Mouse (Mus musculus) inflammation-experienced regulatory T-cells, adult 6 months (primary cell): ENCODE measurements around the gene Foxj3. TPM values are rescaled to one million over a fixed set of nuclear protein-coding genes. Genes with fewer than 3 reads are reported as not detected.
A peak's percentile ranks its signal among the peaks of the same experiment; 100 is the strongest.

Experiments used
- ATAC-seq: one replicate; pipeline ENCODE4 v1.8.0; 2017
- polyA plus RNA-seq, 3 experiments: library from polyadenylated mRNA; unstranded; fragments of 100-300 nt; shearing (Covaris generic); gene quantifications; one replicate each; pipeline ENCODE4 v1.2.1; 2017

Gene Foxj3
- polyA plus RNA-seq, 3 experiments from 2014 or later, result 11.2 to 16.4 (median 12.4) TPM

DNA sequence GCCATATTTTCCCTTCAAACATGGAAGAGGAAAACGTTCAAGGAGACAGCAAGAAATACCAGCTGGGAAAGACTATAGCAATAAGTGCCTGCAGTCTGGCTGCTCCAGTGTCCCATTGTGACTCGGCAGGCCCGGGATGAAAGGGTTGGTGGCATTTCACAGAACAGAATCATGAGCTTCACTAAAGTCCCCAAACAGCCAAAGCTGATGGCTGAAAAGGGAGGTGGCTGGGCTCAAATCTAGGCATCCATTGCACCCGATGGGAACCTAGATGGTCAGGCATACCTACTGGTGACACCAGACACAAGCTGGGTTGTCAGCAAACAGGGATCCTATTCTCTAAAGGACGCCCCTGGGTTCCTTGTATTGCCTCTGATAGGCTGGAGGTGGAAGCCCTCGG lies 101.1 kb downstream of the Foxj3 start:
- no peak for ATAC-seq

GRCm38 (mm10) chr4:119638656-119639055 lies 101.9 kb downstream of the Foxj3 start:
- no peak for ATAC-seq

DNA sequence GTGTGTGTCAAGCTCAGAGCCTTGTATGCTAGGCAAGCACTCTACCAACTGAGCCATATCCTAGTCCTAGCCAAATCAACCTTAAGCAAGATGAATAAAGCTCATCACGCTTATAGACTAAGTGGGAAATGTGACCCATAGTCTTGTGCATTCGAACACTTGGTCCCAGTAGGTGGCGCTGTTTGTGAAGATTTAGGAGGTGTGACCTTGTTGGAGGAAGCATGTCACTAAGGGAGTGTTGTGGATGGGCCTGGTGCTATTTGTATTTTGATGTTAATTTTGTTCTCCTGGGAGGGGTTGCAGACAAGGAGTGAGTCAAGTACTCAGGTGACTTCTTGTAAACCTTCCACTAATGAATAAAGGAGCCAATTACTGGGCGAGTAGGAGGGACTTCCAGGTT lies 105.9 kb downstream of the Foxj3 start:
- ATAC-seq, result no peak

- ATAC-seq, result no peak
These were observed 120.2 kb downstream of the Foxj3 start for GRCm38 (mm10) chr4:119657011-119657410.

- ATAC-seq, result no peak
These were observed 121.4 kb downstream of the Foxj3 start for GRCm38 (mm10) chr4:119658246-119658645.

- no peak for ATAC-seq
These were observed 121.9 kb downstream of the Foxj3 start, which contains the start of gene Guca2b for GRCm38 (mm10) chr4:119658731-119659130. Guca2b (minus strand) TSS chr4:119658954.

- no peak for ATAC-seq
These were observed 123.2 kb downstream of the Foxj3 start for GRCm38 (mm10) chr4:119660007-119660406.

DNA sequence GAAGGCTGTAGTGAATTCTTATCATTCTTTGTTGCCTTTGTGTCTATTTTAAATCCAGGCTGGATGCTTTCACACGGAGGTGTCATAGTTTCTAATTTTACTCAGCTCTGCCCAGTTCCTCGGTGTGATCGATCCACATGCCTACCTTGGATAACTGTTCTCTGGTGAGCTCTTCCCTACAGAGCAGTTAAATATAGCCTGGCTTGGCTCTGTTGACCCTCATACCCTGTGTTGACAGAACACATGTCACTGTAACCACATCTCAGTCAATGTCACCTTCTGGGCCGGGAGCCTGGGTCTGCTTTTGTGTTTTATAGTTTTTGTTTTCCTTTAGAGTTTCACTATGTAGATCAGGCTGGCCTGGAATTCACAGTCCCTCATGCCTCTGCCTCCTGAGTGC lies 125.3 kb downstream of the Foxj3 start:
- no peak for ATAC-seq

DNA sequence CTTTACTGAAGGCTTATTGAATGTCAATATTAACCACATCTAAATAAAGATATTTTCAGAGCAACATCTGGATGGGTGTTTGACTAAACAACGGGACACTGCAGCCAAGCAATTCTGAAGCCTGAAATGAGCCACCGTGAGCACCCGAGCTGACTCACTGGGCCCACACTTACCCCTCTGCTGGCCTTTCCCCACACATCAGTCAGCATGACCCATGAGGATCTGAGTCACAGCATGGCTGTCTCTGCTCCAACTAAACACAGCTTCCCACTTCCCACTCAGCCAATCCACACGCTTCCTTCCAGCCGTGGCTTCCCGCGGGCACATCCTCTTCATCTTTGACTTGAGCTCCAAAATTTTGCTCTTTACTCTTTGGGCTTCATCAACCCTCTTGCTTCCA lies 126.2 kb downstream of the Foxj3 start:
- ATAC-seq, result no peak

DNA sequence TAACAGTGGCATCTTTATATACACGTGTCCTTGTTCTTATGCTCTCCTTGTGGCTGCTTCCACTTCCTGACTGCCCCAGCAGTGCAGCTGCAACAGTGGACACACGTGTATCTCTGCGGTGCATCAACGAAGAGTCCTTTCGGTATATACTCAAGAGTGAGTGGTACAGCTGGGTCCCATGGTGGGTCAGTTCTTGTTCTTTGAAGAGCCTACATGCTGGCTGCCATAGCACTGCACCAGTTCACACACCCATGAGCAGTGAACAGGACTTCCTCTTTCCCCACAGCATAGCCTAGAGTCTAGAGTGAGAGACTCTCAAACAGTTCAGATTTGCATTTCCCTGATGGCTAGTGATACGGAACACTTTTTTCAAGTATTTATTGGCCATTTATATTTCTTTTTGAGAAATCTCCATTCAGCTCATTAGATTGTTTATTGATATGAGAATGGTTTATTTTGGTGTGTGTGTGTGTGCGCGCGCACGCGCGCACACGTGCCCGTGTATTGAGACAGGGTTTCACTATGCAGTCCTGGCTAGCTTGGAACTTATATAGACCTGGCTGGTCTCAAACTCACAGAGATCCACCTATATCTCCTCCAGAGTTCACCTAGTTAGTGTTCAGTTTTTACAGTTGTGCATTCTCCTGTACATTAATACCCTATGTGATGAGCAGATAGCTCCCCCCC lies 126.7 kb downstream of the Foxj3 start:
- no peak for ATAC-seq

DNA sequence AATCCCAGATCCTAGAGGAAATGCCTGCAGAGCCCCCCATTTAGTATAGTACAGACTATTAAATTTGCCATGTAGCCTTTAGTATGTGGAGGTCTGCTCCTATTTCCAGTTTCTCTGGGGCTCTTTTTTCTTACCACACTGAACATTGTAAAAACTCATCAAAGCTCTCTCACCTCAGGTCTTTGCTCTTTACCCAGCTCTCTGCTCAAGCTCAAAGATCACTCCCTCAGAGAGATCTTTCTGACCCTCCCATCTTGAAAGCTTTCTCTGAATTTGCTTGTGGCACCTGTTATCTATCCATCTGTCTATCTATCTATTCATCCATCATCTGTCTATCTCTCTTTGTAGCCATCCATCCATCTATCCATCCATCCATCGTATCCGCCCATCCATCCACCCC lies 128.4 kb downstream of the Foxj3 start:
- ATAC-seq, result no peak

DNA sequence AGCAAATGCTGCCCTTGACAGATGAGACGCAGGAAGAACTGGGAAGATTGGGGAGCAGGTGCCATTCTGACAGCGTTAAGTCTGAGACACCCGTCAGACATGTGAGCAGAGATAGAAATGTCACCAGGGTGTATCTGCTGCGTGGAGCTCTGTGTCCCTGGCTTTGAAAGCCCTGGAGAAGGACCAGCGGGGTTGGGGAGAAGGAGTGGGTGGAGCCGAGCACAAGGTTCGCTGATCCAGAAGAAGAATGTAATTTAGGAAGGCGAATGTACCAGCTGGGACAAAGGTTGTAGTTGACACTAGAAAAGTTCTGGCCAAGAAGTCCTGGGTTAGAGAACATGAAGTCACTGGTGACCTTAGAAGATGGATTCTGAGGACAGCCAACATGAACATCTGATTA lies 129.3 kb downstream of the Foxj3 start:
- ATAC-seq, result no peak

- peak; percentile 32 for ATAC-seq
These were observed 130.7 kb downstream of the Foxj3 start for GRCm38 (mm10) chr4:119667454-119667853.

GRCm38 (mm10) chr4:119668185-119668584 lies 131.4 kb downstream of the Foxj3 start:
- ATAC-seq, result no peak

DNA sequence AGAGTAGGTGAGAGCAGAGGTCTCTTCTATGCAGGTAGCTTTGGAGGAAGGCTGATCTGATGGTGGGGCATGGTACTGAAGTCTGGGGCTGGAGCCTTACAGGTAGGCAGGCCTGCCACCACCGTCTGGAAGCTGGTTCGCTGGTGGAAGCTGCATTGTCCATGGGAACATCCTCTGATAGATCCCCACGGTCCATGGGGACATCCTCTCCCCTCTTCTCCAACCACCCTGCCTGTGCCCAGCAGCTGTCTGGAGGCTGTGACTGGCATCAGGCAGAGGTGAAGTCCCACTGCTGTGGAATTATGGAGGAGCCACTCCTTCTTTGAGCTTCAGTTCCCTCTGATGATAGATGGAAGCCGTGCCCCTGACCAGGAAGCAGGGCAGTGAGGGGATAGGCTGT lies 131.8 kb downstream of the Foxj3 start:
- no peak for ATAC-seq

GRCm38 (mm10) chr4:119669356-119670209 lies 132.8 kb downstream of the Foxj3 start:
- ATAC-seq, result no peak

GRCm38 (mm10) chr4:119670210-119670555 lies 133.4 kb downstream of the Foxj3 start:
- no peak for ATAC-seq

- no peak for ATAC-seq
These were observed 133.9 kb downstream of the Foxj3 start for GRCm38 (mm10) chr4:119670736-119671135.

DNA sequence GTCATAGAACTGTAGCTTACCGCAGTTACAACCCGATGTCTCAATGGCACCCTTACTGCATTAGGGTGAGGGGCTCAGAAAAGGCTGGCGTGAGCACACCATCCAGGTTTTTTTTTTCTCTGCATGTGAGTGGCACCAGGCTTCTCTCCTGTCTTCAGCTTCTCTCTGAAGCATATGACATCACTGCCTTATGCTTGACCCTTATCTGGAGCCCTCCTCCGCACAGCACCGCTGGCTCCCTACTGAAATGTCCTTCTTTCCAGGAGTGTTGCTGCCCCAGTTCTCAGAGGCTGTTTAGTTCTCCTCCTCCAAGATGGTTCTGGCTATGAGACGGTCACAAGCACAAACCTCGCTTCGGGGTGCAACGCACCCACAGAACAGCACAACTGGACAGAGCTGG lies 134.4 kb downstream of the Foxj3 start:
- ATAC-seq, result no peak

- ATAC-seq, result no peak
These were observed 135.9 kb downstream of the Foxj3 start for GRCm38 (mm10) chr4:119672685-119673084.
